ENCODE assay signal across 15 mouse cellular contexts in genomic region chr8:37036736-37037384, GRCm38 (mm10). TPM values are rescaled to one million over a fixed set of nuclear protein-coding genes. Genes with fewer than 3 reads are reported as not detected.
DNase-seq lines count a peak whose midpoint lies in the region; ATAC-seq and TF ChIP-seq lines count a peak whose summit lies in the region.
"Had no signal": no experiment of that assay in that cellular context is flagged by ENCODE, and none has a peak within 500 bp of the region (broad histone marks: within the 10 kb centered on the region; RNA-seq: fewer than 3 reads in every experiment).

No protein-coding gene starts in this region.

- no peak overlapping the region for H3K4me3 ChIP-seq in intestine, embryonic 16.5 days (ENCODE audit: low read length)
- no peak overlapping the region for H3K4me3 ChIP-seq in intestine, postnatal 0 days (ENCODE audit: low read depth, low read length)
- no peak overlapping the region for H3K4me3 ChIP-seq in lung, postnatal 0 days (ENCODE audit: low read depth, low read length)
- no peak overlapping the region for H3K4me3 ChIP-seq in midbrain, embryonic 11.5 days (ENCODE audit: low read depth, low read length)
- H3K4me3 ChIP-seq: forebrain, embryonic 15.5 days; hindbrain, embryonic 15.5 days; liver, embryonic 15.5 days; midbrain, embryonic 12.5 days had no signal

- TF ChIP-seq CTCF in intestine, postnatal 0 days (IDR thresholded peaks at IDR 0.05; ENCODE audit: low read depth): no peak
- TF ChIP-seq CTCF in lung, postnatal 0 days (IDR thresholded peaks at IDR 0.05): no peak

- H3K27ac ChIP-seq in intestine, embryonic 16.5 days (ENCODE audit: low read length): 0 out of 2 replicates have a peak overlapping the region, but pooled peaks have one; percentile 13
- no peak overlapping the region for H3K27ac ChIP-seq in intestine, postnatal 0 days (ENCODE audit: low read depth, low read length)
- H3K27ac ChIP-seq in lung, postnatal 0 days (ENCODE audit: low read length): 0 out of 2 replicates have a peak overlapping the region, but pooled peaks have one; percentile 26
- no peak overlapping the region for H3K27ac ChIP-seq in midbrain, embryonic 11.5 days (ENCODE audit: low read depth, low read length)
- H3K27ac ChIP-seq: forebrain, embryonic 15.5 days; hindbrain, embryonic 15.5 days; liver, embryonic 15.5 days; midbrain, embryonic 12.5 days had no signal

- 72% methylated on average over 4 of the region's 4 CpGs for WGBS in intestine, embryonic 16.5 days
- 68% methylated on average over 4 of the region's 4 CpGs for WGBS in intestine, postnatal 0 days
- WGBS in lung, postnatal 0 days: 47% methylated on average over 4 of the region's 4 CpGs
- WGBS in midbrain, embryonic 11.5 days: 87% methylated on average over 4 of the region's 4 CpGs

- DNase-seq in NIH3T3 (ENCODE audit: low read depth): peak; percentile 40
- DNase-seq in heart, adult 9 months (ENCODE audit: low spot score in 2 of 2): peak; percentile 38 to 67
- DNase-seq in lung, postnatal 0 days (ENCODE audit: low spot score): peak; percentile 69
- DNase-seq in right cerebral cortex, postnatal 36 days (ENCODE audit: low spot score in 2 of 2): no peak
- no peak for DNase-seq in midbrain, embryonic 11.5 days (ENCODE audit: low spot score, missing footprints)
- DNase-seq: adrenal gland, postnatal 14 days; embryo, embryonic 11 days; thymus, postnatal 36 days had no signal

- no peaks in the 10 kb centered on the region for H3K36me3 ChIP-seq in intestine, embryonic 16.5 days (ENCODE audit: control insufficient read depth, insufficient read depth, low read length)
- H3K36me3 ChIP-seq in intestine, postnatal 0 days (ENCODE audit: control insufficient read depth, insufficient read depth): no peaks in the 10 kb centered on the region
- no peaks in the 10 kb centered on the region for H3K36me3 ChIP-seq in lung, postnatal 0 days (ENCODE audit: insufficient read depth, low read length)
- no peaks in the 10 kb centered on the region for H3K36me3 ChIP-seq in midbrain, embryonic 11.5 days (ENCODE audit: control insufficient read depth, insufficient read depth, low read length)
- H3K36me3 ChIP-seq: forebrain, embryonic 15.5 days; hindbrain, embryonic 15.5 days; liver, embryonic 15.5 days; midbrain, embryonic 12.5 days had no signal

- TF ChIP-seq EP300 in lung, postnatal 0 days (IDR thresholded peaks at IDR 0.05): no peak

- H3K4me2 ChIP-seq in intestine, embryonic 16.5 days (ENCODE audit: low read depth, low read length): no peak overlapping the region
- H3K4me2 ChIP-seq in intestine, postnatal 0 days (replicated peaks; ENCODE audit: low read depth): no peak overlapping the region
- no peak overlapping the region for H3K4me2 ChIP-seq in lung, postnatal 0 days (replicated peaks; ENCODE audit: low read depth, low read length)
- no peak overlapping the region for H3K4me2 ChIP-seq in midbrain, embryonic 11.5 days
- H3K4me2 ChIP-seq: forebrain, embryonic 15.5 days; hindbrain, embryonic 15.5 days; liver, embryonic 15.5 days; midbrain, embryonic 12.5 days had no signal

- ATAC-seq in intestine, embryonic 16.5 days: no peak
- no peak for ATAC-seq in intestine, postnatal 0 days
- no peak for ATAC-seq in lung, postnatal 0 days
- no peak for ATAC-seq in midbrain, embryonic 11.5 days (ENCODE audit: low FRiP score)
- ATAC-seq: forebrain, embryonic 15.5 days had no signal

- no peak overlapping the region for H3K9ac ChIP-seq in intestine, embryonic 16.5 days (ENCODE audit: low read depth, low read length)
- H3K9ac ChIP-seq in intestine, postnatal 0 days (ENCODE audit: low read depth, low read length): no peak overlapping the region
- H3K9ac ChIP-seq in lung, postnatal 0 days (replicated peaks; ENCODE audit: low read depth): no peak overlapping the region
- H3K9ac ChIP-seq in midbrain, embryonic 11.5 days (ENCODE audit: low read length): no peak overlapping the region
- H3K9ac ChIP-seq: forebrain, embryonic 15.5 days; hindbrain, embryonic 15.5 days; liver, embryonic 15.5 days; midbrain, embryonic 12.5 days had no signal

- no peaks in the 10 kb centered on the region for H3K4me1 ChIP-seq in intestine, embryonic 16.5 days (ENCODE audit: control insufficient read depth, insufficient read depth, low read length)
- no peaks in the 10 kb centered on the region for H3K4me1 ChIP-seq in intestine, postnatal 0 days (replicated peaks; ENCODE audit: control insufficient read depth, insufficient read depth, low read length)
- peaks cover 5% of the 10 kb centered on the region; the same call in 1 of the 2 replicates for H3K4me1 ChIP-seq in lung, postnatal 0 days (ENCODE audit: insufficient read depth, low read depth, low read length)
- H3K4me1 ChIP-seq in midbrain, embryonic 11.5 days (ENCODE audit: control insufficient read depth, insufficient read depth, low read length): no peaks in the 10 kb centered on the region
- H3K4me1 ChIP-seq: forebrain, embryonic 15.5 days; hindbrain, embryonic 15.5 days; liver, embryonic 15.5 days; midbrain, embryonic 12.5 days had no signal

- H3K9me3 ChIP-seq in intestine, embryonic 16.5 days (ENCODE audit: control insufficient read depth, low read length): no peaks in the 10 kb centered on the region
- H3K9me3 ChIP-seq in intestine, postnatal 0 days (ENCODE audit: control insufficient read depth): no peaks in the 10 kb centered on the region
- H3K9me3 ChIP-seq in lung, postnatal 0 days (ENCODE audit: low read length): no peaks in the 10 kb centered on the region
- H3K9me3 ChIP-seq in midbrain, embryonic 11.5 days (ENCODE audit: control insufficient read depth, low read length): no peaks in the 10 kb centered on the region
- H3K9me3 ChIP-seq: forebrain, embryonic 15.5 days; hindbrain, embryonic 15.5 days; liver, embryonic 15.5 days; midbrain, embryonic 12.5 days had no signal

- no peaks in the 10 kb centered on the region for H3K27me3 ChIP-seq in intestine, embryonic 16.5 days (replicated peaks; ENCODE audit: control insufficient read depth, insufficient read depth, low read length)
- no peaks in the 10 kb centered on the region for H3K27me3 ChIP-seq in intestine, postnatal 0 days (replicated peaks; ENCODE audit: control insufficient read depth, insufficient read depth, low read length)
- no peaks in the 10 kb centered on the region for H3K27me3 ChIP-seq in lung, postnatal 0 days (replicated peaks; ENCODE audit: insufficient read depth, low read length)
- no peaks in the 10 kb centered on the region for H3K27me3 ChIP-seq in midbrain, embryonic 11.5 days (ENCODE audit: control insufficient read depth, insufficient read depth, low read length)
- H3K27me3 ChIP-seq: CH12.LX; forebrain, embryonic 15.5 days; hindbrain, embryonic 15.5 days; liver, embryonic 15.5 days; midbrain, embryonic 12.5 days had no signal

RNA-seq across cellular contexts. Expression of gene AI429214, which starts 43.5 kb away (rescaled TPM):
- 0.17 TPM in 1 of 2 replicates, not detected in the other for polyA plus RNA-seq in intestine, embryonic 16.5 days (2015; fragmentation: Nextera tagmentation; extraction: Ambion mirVana)
- 0.12 and 0.27 TPM in 2 replicates for polyA plus RNA-seq in intestine, postnatal 0 days (2015; fragmentation: Nextera tagmentation; extraction: Ambion mirVana)
- 0.41 and 0.45 TPM in 2 replicates for polyA plus RNA-seq in lung, postnatal 0 days (2015; fragmentation: Nextera tagmentation; extraction: Ambion mirVana)
- 0.17 and 0.33 TPM in 2 replicates for polyA plus RNA-seq in midbrain, embryonic 11.5 days (2014; fragmentation: Nextera tagmentation; extraction: Ambion mirVana)
- polyA plus RNA-seq: liver, embryonic 15.5 days had no signal

Comparison
In these comparisons a context has a peak if more than half of its experiments do, and no peak if none do; other contexts are left out.
1. H3K27ac ChIP-seq: peak in intestine, embryonic 16.5 days (single experiment) and lung, postnatal 0 days (single experiment); none in intestine, postnatal 0 days (single experiment) and midbrain, embryonic 11.5 days (single experiment).
2. DNase-seq: peak in NIH3T3 (single experiment), heart, adult 9 months (2 of 2) and lung, postnatal 0 days (single experiment); none in right cerebral cortex, postnatal 36 days (0 of 2) and midbrain, embryonic 11.5 days (single experiment).